Mouse (Mus musculus) layer of hippocampus, postnatal 10 days (tissue): ENCODE data around the gene Mzf1. TPM values are rescaled to one million over a fixed set of nuclear protein-coding genes. Genes with fewer than 3 reads are reported as not detected.
A peak's percentile ranks its signal among the peaks of the same experiment; 100 is the strongest.
"Not testable (repeated sequence)": the region's sequence is repeated elsewhere in the genome, so short reads cannot be mapped to it uniquely, and the experiment has no call there.

Experiments used
- DNase-seq, 2 experiments: peaks; one replicate each; pipeline ENCODE4 v3.0.0; 2021; ENCODE audit warnings: low spot score in 2 of 2
- long read RNA-seq: library from polyadenylated mRNA; stranded (forward); transcript quantifications from one replicate; pipeline ENCODE4 v2.0.0, GENCODE M21; 2023
- total RNA-seq, 2 experiments: library from RNA; stranded (reverse); gene quantifications; 2 replicates each; pipeline ENCODE4 v1.2.3; 2021

The Mzf1 gene
- total RNA-seq = 10 to 100 TPM; 14.3 to 17.7 TPM
- long read RNA-seq, full-length matches to known transcripts = 8 of 13 reads
- long read RNA-seq, partial matches to known transcripts = 1 of 13 reads
- long read RNA-seq, other reads (novel, unspliced or antisense) = 4 of 13 reads

GRCm38 (mm10) chr7:13054287-13055010 lies at the start of gene Mzf1:
Mzf1 (minus strand) TSS chr7:13054764.
- DNase-seq = peak; percentile 92 to 94

- no peak for DNase-seq
These were observed 40.5 kb upstream of the Mzf1 start, which contains the start of gene Vmn1r85 for GRCm38 (mm10) chr7:13095073-13095472. Vmn1r85 (minus strand) TSS chr7:13095173.

DNA sequence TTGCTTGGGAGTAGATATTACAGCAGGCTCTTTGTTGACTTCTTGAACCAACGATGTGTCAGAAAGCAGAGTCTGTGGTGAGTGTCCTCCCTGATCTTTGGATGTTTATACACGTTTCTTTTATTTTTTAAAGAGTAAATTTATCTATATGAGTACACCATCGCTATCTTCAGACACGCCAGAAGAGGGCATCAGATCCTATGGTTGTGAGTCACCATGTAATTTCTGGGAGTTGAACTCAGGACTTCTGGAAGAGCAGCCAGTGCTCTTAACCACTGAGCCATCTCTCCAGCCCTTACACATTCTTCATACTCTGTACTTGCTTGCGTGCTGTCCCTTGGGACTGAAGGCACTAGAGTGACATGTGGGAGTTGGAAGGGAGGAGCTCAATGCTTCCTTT lies 17.7 kb upstream of the Mzf1 start:
- no peak for DNase-seq

- not testable (repeated sequence) for DNase-seq
These were observed 8.8 kb upstream of the Mzf1 start for GRCm38 (mm10) chr7:13063399-13063798.

DNA sequence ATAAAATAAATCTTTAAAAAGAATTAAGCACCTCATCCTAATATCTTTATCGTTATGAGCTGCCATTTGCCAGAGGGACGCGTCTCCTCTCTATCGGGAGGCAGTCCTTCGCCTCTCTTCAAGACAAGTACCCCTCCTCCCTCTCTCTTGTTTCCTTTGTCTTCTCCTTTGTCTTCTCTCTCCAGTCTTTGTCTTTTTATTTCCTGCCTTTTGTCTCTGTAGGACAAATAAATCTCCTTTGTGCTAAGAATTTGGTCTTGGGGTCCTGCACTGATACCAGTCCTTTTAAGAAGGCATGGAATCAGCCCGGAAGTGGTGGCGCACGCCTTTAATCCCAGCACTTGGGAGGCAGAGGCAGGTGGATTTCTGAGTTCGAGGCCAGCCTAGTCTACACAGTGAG lies 5.0 kb upstream of the Mzf1 start:
- no peak for DNase-seq

DNA sequence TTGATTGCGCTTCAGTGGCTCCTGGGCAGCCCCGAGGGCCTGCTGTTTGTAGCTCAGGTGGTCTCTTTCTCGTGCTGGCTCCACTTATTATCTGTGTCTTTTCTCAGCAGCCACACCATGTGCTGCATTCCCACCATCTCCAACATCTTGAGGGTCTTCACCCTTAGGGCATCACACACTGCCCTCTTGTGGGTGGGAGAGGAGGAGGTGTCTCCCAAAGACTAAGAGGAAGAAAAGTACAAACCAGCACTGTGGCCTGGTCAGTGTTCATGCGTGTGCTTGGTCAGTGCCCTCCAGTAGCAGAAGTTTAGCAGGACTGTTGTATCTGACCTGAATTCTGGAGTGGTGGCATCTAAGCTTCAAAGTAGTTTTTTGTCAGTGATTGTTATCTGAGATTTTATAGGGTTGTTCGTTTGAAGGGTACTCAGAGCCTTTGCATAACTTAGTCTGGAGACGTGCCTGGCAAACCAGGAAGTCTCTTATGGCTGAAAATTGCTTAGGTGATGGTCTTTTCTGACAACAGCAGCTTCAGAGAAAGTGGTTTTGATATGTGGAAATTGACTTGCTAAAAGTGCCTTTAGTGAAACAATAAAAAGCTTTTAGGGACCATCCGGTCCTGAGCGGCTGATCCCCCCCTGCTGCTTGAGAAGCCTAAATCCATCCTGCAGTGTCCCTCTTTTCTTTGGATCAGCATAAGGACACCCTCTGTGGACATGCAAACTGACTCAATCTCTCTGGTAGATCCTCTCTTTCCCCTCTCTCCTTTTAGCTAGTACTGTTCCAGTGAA lies 2.5 kb upstream of the Mzf1 start:
- DNase-seq = no peak

GRCm38 (mm10) chr7:13053961-13054286 lies 640 bp downstream of the Mzf1 start:
- no peak for DNase-seq

DNA sequence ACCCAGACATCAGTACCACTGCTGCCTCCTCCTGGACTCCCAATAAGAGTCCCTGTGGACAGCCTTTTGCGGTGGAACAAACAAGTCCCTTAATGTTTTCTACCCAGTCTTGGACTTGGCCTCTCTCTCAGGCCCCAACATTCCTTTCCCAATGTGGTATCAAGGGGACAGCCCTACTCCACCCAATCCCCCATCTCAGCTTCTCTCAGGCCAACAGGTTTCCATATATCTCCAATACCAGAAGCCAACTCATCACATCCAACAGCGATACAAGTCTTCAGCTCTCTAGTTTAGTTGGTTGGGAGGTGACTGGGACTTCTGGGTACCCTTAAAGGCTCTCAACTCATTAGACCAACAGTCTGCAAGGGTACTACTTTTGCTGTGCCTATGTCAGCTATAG lies 1.1 kb downstream of the Mzf1 start:
- DNase-seq = no peak

DNA sequence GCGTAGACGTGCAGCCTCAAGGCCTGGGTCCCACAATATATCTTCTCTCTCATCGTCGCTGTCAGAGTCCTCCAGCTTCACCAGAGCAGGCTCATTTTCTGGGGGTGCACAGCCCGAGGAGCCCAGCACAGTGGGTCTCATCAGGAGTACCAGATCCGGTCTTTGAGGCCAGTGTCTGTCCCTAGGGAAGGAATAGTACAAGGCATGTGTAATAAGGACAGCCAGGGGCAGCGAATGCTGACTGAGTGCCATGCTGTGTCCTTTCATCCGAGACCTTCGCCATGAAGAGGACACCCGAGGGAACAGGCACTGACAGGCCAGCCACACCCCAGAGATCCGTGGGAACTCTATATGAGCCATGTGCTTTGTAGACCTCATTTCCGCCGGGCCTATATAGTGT lies 1.6 kb downstream of the Mzf1 start:
- no peak for DNase-seq

- DNase-seq = peak in 1 of 2 experiments; percentile 60
These were observed 8.5 kb downstream of the Mzf1 start for GRCm38 (mm10) chr7:13046084-13046483.

GRCm38 (mm10) chr7:13044254-13044625 lies 10.3 kb downstream of the Mzf1 start:
- no peak for DNase-seq

- DNase-seq = peak; percentile 61 to 67
These were observed 10.9 kb downstream of the Mzf1 start for GRCm38 (mm10) chr7:13043445-13044253.

DNA sequence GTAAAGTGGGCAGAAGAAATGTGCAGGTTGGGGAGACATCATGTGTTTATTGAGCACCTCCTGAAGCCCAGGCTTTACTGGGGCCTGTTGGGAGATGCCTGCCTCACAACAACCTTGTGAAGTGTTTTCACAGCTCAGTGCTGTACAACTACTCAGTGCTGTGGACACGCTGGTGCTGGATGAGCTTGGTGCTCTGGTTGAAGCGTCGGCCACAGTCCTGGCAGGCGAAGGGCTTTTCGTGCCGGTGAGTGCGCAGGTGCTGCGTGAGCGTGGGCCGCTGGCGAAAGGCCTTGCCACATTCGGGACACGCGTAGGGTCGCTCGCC lies 11.5 kb downstream of the Mzf1 start:
- no peak for DNase-seq

GRCm38 (mm10) chr7:13042511-13042910 lies 12.1 kb downstream of the Mzf1 start:
- peak in 1 of 2 experiments; percentile 10 for DNase-seq

DNA sequence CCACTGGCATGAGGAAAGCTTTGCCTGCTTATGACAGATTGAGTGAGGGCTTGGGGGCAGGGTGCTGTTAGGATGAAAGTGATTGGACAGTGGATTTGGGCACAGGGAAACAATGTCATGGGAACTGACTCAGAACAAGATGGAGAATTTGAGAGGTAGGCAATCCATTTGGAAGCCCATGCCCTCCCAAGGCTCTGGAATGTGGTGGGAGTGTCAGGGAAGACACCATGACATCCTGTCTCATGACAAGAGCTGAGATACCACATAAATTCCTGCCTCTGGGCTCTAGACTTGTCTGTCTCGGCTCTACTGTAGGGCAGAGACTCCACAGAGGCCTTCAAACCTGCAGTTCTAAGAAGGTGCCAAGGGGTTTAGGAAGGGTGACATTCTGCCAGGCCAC lies 13.3 kb downstream of the Mzf1 start:
- peak in 1 of 2 experiments; percentile 8 for DNase-seq

DNA sequence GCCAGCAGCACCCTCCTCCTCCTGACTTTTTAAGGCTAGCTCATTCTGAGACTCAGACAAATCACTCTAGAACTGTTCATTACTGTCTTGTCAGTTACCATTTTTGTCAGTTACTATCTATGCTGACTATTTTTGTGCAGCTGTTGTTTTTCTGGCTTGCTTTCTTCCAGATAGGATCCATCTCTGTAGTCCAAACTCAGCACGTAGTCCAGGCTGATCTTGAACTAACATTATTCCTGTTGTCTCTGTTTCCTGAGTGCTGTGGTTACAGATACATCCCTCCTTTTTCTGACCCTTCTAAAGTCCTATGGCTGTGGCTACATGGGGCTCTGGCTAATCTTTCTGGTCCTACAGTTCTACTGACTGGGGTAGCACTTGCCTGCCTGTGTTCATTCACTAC lies 15.4 kb downstream of the Mzf1 start:
- peak in 1 of 2 experiments; percentile 10 for DNase-seq

DNA sequence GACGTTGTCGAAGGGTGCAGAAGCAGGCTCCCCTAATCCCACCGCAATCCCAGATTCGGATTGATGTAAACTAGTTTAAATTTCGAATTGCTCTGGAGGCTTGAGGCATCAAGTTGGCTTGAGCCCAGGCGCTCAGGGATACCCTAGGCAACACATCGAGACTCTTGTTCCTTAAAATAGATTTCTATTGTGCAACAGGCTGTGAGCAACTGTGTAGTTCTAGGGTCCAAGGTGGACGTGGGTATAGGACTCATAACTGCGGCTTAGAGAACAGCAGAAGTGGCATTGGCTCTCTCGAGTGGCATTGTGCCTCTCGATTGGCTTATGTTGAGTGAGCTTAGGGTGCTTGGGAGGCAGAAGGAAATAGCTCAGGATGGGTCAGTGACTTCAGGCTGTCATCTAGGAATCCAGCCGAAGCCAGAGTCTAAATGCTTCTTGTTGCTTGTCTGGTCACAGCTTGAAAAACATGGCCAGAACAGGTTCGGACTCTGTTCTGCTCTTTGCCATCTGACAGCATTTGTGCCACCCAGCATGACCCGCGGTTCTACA lies 15.9 kb downstream of the Mzf1 start:
- no peak for DNase-seq

GRCm38 (mm10) chr7:13037901-13038555 lies 16.5 kb downstream of the Mzf1 start, which contains the start of gene Ube2m:
Ube2m (minus strand) TSS chr7:13038275.
- DNase-seq = peak; percentile 100

- DNase-seq = peak in 1 of 2 experiments; percentile 56
These were observed 17.2 kb downstream of the Mzf1 start for GRCm38 (mm10) chr7:13037366-13037765.

DNA sequence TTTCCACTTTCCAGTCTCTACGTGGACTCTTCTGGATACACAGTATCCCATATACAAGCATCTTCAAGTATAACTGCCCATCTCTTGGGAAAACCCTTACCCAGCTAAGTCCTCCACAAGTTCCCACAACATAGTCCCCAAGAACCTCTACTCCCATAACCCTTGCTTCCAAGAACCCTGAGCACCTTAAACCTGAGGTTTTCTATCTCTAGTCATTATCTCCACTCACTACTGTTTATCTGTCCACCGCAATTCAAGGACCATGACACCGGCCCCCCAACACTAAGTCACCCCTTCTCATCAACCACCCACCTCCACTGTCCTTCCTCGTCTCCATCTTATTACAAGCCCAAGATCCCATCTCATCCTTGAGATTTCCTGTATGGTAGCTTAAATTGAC lies 17.8 kb downstream of the Mzf1 start:
- DNase-seq = no peak
